Mouse (Mus musculus) cortical plate, adult 2 months (tissue): ENCODE data around the gene Chodl. TPM values are rescaled to one million over a fixed set of nuclear protein-coding genes. Genes with fewer than 3 reads are reported as not detected.

ENCODE experiments used
- H3K27ac ChIP-seq: fragments of 200-500 bp; 2 replicates; pipeline ENCODE4 v1.5.1; 2012; ENCODE audit warnings: low read length, control low read depth, inconsistent platforms; ENCODE audit not compliant: insufficient read depth
- H3K4me1 ChIP-seq: fragments of 200-500 bp; 2 replicates; pipeline ENCODE4 v1.6.1; 2011; ENCODE audit warnings: low read length; ENCODE audit not compliant: control insufficient read depth, insufficient read depth
- H3K4me3 ChIP-seq: fragments of 200-500 bp; 2 replicates; pipeline ENCODE4 v1.5.1; 2011; ENCODE audit warnings: mild to moderate bottlenecking, low read length, control low read depth; ENCODE audit not compliant: insufficient read depth
- CTCF ChIP-seq: fragments of 200-500 bp; IDR thresholded peaks from 2 replicates; pipeline ENCODE4 v1.5.1; 2011; ENCODE audit warnings: mild to moderate bottlenecking, control low read depth, low read length; ENCODE audit not compliant: insufficient read depth; ENCODE audit errors: extremely low read depth
- POLR2A ChIP-seq: fragments of 200-500 bp; IDR thresholded peaks from 2 replicates; pipeline ENCODE4 v1.6.1; 2011; ENCODE audit warnings: mild to moderate bottlenecking, low read length, control low read depth; ENCODE audit not compliant: insufficient read depth; ENCODE audit errors: extremely low read depth
- polyA plus RNA-seq: library from polyadenylated mRNA; depleted of rRNA; stranded (reverse); fragments of >200 nt; gene quantifications from 2 replicates; pipeline ENCODE4 v1.2.3, GENCODE M21; 2012; rRNA removed

Chodl gene
- 0.45 and 0.75 TPM in 2 replicates for polyA plus RNA-seq

GRCm38 (mm10) chr16:78930382-78931286, at the start of gene Chodl:
Gene Chodl (plus strand): TSS chr16:78930948.
- H3K4me3 ChIP-seq, result peak within 1 kb of the TSS; percentile 18
- no peaks in the 10 kb centered on the region; the same call in 1 of the 2 replicates for H3K4me1 ChIP-seq
- TF ChIP-seq CTCF (no peak), POLR2A (no peak)
- H3K27ac ChIP-seq, result no peak within 1 kb of the TSS

GRCm38 (mm10) chr16:78922644-78923043, 8.1 kb upstream of the Chodl start:
- H3K4me1 ChIP-seq, result no peaks in the 10 kb centered on the region
- no peak overlapping the region for H3K27ac ChIP-seq
- TF ChIP-seq POLR2A (no peak), CTCF (no peak)
- H3K4me3 ChIP-seq, result no peak overlapping the region

GRCm38 (mm10) chr16:78931287-78932025, 708 bp downstream of the Chodl start:
- Histone ChIP-seq H3K4me1 (no peaks in the 10 kb centered on the region; the same call in 1 of the 2 replicates), H3K27ac (no peak overlapping the region), H3K4me3 (peak overlapping the region; percentile 18)
- no peak for TF ChIP-seq POLR2A
- no peak for TF ChIP-seq CTCF

GRCm38 (mm10) chr16:78934298-78934697, 3.5 kb downstream of the Chodl start:
- TF ChIP-seq CTCF (no peak), POLR2A (no peak)
- Histone ChIP-seq H3K4me3 (no peak overlapping the region), H3K27ac (no peak overlapping the region), H3K4me1 (no peaks in the 10 kb centered on the region; the same call in 1 of the 2 replicates)

GRCm38 (mm10) chr16:78937755-78938154, 7.0 kb downstream of the Chodl start:
- Histone ChIP-seq H3K27ac (no peak overlapping the region), H3K4me1 (no peaks in the 10 kb centered on the region), H3K4me3 (no peak overlapping the region)
- TF ChIP-seq CTCF (no peak), POLR2A (no peak)

GRCm38 (mm10) chr16:78950359-78950758, 19.6 kb downstream of the Chodl start:
- no peak for TF ChIP-seq POLR2A
- 0 out of 2 replicates have a peak, but pooled peaks have one; percentile 2 for TF ChIP-seq CTCF
- H3K4me1 ChIP-seq, result no peaks in the 10 kb centered on the region
- no peak overlapping the region for H3K4me3 ChIP-seq
- H3K27ac ChIP-seq, result no peak overlapping the region

- TF ChIP-seq CTCF, result no peak
- TF ChIP-seq POLR2A, result no peak
- no peak overlapping the region for H3K27ac ChIP-seq
- H3K4me3 ChIP-seq, result no peak overlapping the region
- H3K4me1 ChIP-seq, result no peaks in the 10 kb centered on the region
These were observed 26.7 kb downstream of the Chodl start for GRCm38 (mm10) chr16:78957434-78957833.

GRCm38 (mm10) chr16:78969091-78969731, 38.5 kb downstream of the Chodl start:
- TF ChIP-seq CTCF, result peak; percentile 5; the same call in 1 of the 2 replicates
- TF ChIP-seq POLR2A, result no peak
- H3K4me1 ChIP-seq, result no peaks in the 10 kb centered on the region
- H3K27ac ChIP-seq, result no peak overlapping the region
- no peak overlapping the region for H3K4me3 ChIP-seq

- Histone ChIP-seq H3K4me1 (no peaks in the 10 kb centered on the region), H3K4me3 (no peak overlapping the region), H3K27ac (no peak overlapping the region)
- no peak for TF ChIP-seq CTCF
- TF ChIP-seq POLR2A, result no peak
These were observed 43.4 kb downstream of the Chodl start for GRCm38 (mm10) chr16:78974099-78974498.

GRCm38 (mm10) chr16:78976384-78976783, 45.6 kb downstream of the Chodl start:
- TF ChIP-seq CTCF (no peak), POLR2A (no peak)
- no peaks in the 10 kb centered on the region for H3K4me1 ChIP-seq
- H3K27ac ChIP-seq, result no peak overlapping the region
- no peak overlapping the region for H3K4me3 ChIP-seq

Other genes with a start within 250 kb of the Chodl start
- gene Tmprss15, start 160.1 kb downstream of the Chodl start, polyA plus RNA-seq, result 0.04 TPM in 1 of 2 replicates, not detected in the other